Mouse (Mus musculus) heart, adult 18-20 months (tissue): ENCODE results near the gene Tcea2. TPM values are rescaled to one million over a fixed set of nuclear protein-coding genes. Genes with fewer than 3 reads are reported as not detected.
A peak's percentile ranks its signal among the peaks of the same experiment; 100 is the strongest.

Experiments
- DNase-seq, 2 experiments: peaks; one replicate each; pipeline ENCODE4 v3.0.0; 2021 to 2022; ENCODE audit warnings: mixed read lengths in 1 of 2
- long read RNA-seq, 2 experiments: library from polyadenylated mRNA; stranded (forward); transcript quantifications; one replicate each; pipeline ENCODE4 v2.0.0; 2021
- total RNA-seq, 2 experiments: library from RNA; stranded (reverse); gene quantifications; 2 replicates each; pipeline ENCODE4 v1.2.3; 2021

The Tcea2 gene
- total RNA-seq = 1 to 10 TPM; 5.1 to 5.8 TPM
- long read RNA-seq, experiment 1, partial matches to known transcripts = 0 of 2 reads
- long read RNA-seq, experiment 1, other reads (novel, unspliced or antisense) = 0 of 2 reads
- long read RNA-seq, experiment 2, partial matches to known transcripts = 0 of 1 reads
- long read RNA-seq, experiment 2, other reads (novel, unspliced or antisense) = 1 of 1 reads

GRCm38 (mm10) chr2:181679951-181680715 lies at the start of gene Tcea2:
Tcea2 (plus strand) TSS chr2:181680310.
- DNase-seq = peak; percentile 79 to 84

DNA sequence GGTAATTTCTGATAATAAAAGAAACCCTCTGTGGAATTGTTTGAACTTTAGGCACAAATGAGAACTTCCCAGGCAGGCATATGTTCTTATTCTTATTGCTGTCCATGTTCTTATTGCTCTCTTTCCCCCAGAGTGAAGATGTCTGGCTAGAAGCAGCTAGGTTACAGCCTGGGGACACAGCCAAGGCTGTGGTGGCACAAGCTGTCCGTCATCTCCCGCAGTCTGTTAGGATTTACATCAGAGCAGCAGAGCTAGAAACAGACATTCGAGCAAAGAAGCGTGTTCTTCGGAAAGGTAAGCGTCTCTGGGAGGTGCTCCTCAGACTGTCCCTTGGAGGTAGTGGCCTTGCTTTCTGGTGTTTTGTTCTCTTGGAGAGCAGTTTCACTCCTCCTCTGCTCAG lies 47.5 kb upstream of the Tcea2 start:
- DNase-seq = no peak

DNA sequence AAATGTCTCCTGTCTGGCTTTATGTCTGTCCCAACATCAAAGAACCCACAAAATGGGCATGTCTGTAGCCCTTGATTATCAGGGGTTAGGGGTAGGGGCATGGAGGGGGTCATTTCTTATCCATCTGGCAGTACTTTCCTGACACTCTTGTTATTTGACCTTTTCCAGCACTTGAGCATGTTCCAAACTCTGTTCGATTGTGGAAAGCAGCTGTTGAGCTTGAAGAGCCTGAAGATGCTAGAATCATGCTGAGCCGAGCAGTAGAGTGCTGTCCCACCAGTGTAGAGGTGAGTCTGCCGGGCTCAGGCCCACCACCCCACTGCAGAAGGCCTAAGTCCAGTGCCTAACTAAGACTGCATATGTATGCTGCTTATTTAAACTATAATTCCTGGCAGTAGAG lies 44.2 kb upstream of the Tcea2 start:
- DNase-seq = no peak

DNA sequence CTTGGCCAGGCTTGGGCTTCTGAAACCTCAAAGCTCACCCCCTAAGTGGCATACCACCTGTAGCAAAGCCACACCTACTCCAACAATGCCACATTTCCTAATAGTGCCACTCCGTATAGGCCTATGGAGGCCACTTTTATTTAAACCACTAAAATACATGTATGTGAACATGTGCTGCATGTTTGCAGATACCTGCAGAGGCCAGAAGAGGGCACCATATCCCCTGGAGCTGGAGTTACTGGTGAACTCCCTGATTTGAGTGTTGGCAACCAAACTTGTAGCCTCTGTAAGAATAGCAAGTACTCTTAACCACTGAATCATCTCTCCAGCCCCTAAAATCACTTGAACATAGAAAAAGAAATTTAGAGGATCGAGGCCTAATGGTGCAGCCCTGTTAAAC lies 35.7 kb upstream of the Tcea2 start:
- peak; percentile 37 to 50 for DNase-seq

- DNase-seq = no peak
Observed at GRCm38 (mm10) chr2:181645666-181646065, 34.4 kb upstream of the Tcea2 start.

GRCm38 (mm10) chr2:181646626-181647472 lies 33.3 kb upstream of the Tcea2 start:
- DNase-seq = no peak

DNA sequence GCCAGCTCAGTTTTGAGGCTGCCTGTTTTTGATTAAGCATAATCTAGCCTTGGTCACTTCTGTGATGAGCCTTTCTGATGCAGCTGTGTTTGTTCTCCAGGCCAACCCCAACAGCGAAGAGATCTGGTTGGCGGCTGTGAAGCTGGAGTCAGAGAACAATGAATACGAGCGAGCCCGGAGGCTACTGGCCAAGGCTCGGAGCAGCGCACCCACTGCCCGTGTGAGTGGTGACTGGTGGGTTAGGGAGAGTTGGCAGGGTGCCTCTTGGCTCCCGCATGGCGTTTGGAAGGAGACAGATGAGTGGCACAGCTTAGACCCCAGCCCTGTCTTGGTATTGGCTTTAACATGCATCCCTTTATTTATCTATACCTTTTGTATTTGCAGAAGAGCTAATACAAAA lies 31.2 kb upstream of the Tcea2 start:
- no peak for DNase-seq

- no peak for DNase-seq
Observed at GRCm38 (mm10) chr2:181653065-181653464, 27.0 kb upstream of the Tcea2 start.

DNA sequence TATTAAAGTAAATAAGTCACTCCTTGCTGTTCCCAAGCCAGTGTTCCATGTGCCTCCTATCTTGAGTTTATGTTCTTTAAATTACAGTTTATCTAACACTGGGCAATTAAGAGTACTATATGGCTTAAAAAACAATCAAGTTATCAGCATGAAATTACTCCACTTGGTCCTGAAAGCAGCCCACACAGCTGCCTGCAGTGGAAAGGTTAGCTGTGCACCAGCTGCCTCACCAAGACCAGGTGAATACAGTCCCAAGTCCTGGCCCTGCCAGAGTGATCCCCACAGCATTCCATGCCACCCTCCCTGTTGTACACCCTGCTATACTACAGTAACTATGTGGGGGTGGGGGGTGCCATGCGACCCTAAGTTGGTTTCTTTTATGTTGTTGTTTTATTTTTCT lies 26.6 kb upstream of the Tcea2 start:
- DNase-seq = no peak

- no peak for DNase-seq
Observed at GRCm38 (mm10) chr2:181656734-181657133, 23.4 kb upstream of the Tcea2 start, which contains the start of gene Gm29797. Gm29797 (plus strand) TSS chr2:181657034.

DNA sequence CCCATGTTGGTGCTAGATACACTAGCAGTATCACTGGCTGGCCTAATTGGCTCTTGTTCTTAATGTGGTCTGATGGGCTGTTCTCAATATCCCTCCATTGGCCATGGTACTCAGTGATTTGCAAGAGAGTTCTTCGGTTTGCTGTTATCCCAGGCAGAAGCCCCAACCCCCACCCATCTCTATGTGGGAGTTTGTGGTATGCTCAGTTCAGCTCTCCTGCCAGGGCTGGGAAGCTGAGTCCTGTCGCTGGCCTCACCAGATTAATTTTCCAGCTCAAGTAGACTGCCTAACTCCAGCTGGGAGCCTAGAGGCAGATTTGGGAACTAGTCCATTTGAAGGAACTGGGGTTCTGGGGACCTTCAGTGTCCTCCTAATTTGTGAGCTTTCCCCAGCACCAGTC lies 22.7 kb upstream of the Tcea2 start:
- DNase-seq = no peak

GRCm38 (mm10) chr2:181658528-181658927 lies 21.6 kb upstream of the Tcea2 start:
- no peak for DNase-seq

DNA sequence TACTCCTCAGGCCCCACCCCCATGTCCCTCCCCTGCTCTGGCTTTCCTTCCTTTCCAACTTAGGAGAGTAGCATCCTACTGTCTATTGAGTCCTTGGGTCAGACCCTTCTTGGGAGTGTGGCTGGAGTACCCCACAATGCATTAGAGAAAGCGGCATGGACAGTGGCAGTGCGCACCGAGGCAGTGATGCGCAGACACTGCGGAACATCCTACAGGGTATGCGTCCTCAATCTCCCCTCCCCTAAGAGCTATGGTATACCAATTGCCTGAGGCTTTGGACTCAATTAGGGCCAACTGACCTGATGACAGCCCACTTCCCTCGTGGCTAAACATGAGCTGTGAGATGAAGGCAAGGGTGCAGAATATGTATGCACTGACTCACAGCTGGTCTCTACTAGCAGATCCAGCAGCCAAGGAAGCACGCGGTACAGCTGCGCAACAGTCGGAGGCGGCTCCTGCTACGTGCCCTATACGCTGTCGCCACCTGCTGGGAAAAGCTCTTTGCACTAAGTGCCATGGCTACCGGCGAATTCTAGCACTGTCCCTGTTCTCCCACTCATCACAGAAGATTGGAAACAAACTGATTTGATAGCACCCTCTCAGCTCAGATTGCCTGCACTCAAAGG lies 21.1 kb upstream of the Tcea2 start:
- peak; percentile 76 to 77 for DNase-seq

GRCm38 (mm10) chr2:181659609-181660055 lies 20.5 kb upstream of the Tcea2 start:
- DNase-seq = peak; percentile 92 to 95

GRCm38 (mm10) chr2:181662620-181663297 lies 17.4 kb upstream of the Tcea2 start:
- peak in 1 of 2 experiments; percentile 81 for DNase-seq

DNA sequence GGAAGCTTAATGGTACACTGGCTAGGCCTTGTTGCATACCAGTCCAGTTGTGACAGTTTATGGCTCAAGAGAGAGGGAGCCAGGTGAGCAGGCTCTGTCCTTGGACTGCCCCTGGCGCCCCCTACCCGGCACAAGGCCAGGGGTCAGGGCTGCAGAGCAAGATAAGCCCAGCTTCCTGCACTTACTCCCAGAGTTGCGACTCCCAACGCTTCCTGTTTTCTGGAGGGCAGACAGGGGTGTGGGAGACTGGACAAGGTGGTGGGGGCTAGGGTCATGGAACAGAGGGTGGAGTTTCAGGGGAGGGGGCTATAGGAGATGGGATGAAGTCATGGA lies 16.8 kb upstream of the Tcea2 start:
- DNase-seq = peak; percentile 80 to 90

- DNase-seq = peak; percentile 42
Observed at GRCm38 (mm10) chr2:181670285-181670912, 9.7 kb upstream of the Tcea2 start.

DNA sequence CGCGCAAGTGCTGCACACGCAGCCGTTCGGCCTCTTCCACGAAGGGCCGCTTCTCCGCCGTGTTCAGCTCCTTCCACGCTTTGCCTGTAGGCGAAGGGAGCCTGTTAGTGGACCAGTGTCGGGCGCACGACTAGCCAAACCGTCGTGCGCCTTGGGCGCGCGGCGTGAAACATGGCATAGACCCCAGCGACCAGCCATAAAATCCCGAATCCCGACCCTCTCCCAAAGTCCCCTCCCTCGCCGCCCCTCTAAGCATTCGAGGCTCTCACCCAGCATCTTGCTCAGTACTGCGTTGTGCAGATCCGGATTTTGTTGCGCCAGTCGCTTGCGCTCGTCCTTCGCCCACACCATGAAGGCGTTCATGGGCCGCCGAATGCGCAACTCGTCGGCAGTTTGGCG lies 9.2 kb upstream of the Tcea2 start:
- DNase-seq = peak in 1 of 2 experiments; percentile 22

GRCm38 (mm10) chr2:181671326-181671725 lies 8.8 kb upstream of the Tcea2 start, which contains the start of gene Sox18:
Sox18 (minus strand) TSS chr2:181671640.
- peak; percentile 83 to 89 for DNase-seq

- no peak for DNase-seq
Observed at GRCm38 (mm10) chr2:181671984-181672383, 8.1 kb upstream of the Tcea2 start.

GRCm38 (mm10) chr2:181673501-181673900 lies 6.6 kb upstream of the Tcea2 start:
- DNase-seq = peak; percentile 23 to 36
